10 mouse cellular contexts compared by ENCODE assay signal in genomic region chr4:154312935-154313621, GRCm38 (mm10). TPM values are rescaled to one million over a fixed set of nuclear protein-coding genes. Genes with fewer than 3 reads are reported as not detected.
DNase-seq lines count a peak whose midpoint lies in the region; ATAC-seq and TF ChIP-seq lines count a peak whose summit lies in the region.
"Had no signal": no experiment of that assay in that cellular context is flagged by ENCODE, and none has a peak within 500 bp of the region (broad histone marks: within the 10 kb centered on the region; RNA-seq: fewer than 3 reads in every experiment).

No protein-coding gene starts in this region.

- H3K9me3 ChIP-seq in embryonic facial prominence, embryonic 12.5 days: no peaks in the 10 kb centered on the region
- H3K9me3 ChIP-seq in hindbrain, embryonic 13.5 days: no peaks in the 10 kb centered on the region
- no peaks in the 10 kb centered on the region for H3K9me3 ChIP-seq in limb, embryonic 14.5 days (ENCODE audit: control insufficient read depth, low read length)

- no peak for TF ChIP-seq POLR2A in limb, embryonic 14.5 days (IDR thresholded peaks at IDR 0.05; ENCODE audit: borderline replicate concordance, extremely low read depth, insufficient read depth, insufficient read length)

- no peak overlapping the region for H3K4me3 ChIP-seq in embryonic facial prominence, embryonic 12.5 days
- H3K4me3 ChIP-seq in hindbrain, embryonic 13.5 days: no peak overlapping the region
- H3K4me3 ChIP-seq in limb, embryonic 14.5 days (replicated peaks; ENCODE audit: low read length): no peak overlapping the region

- H3K36me3 ChIP-seq in embryonic facial prominence, embryonic 12.5 days: no peaks in the 10 kb centered on the region
- no peaks in the 10 kb centered on the region for H3K36me3 ChIP-seq in hindbrain, embryonic 13.5 days
- 0 out of 2 replicates have a peak, but pooled peaks cover 3% of the 10 kb centered on the region for H3K36me3 ChIP-seq in limb, embryonic 14.5 days (ENCODE audit: control insufficient read depth, insufficient read depth, low read length)

- H3K27ac ChIP-seq in embryonic facial prominence, embryonic 12.5 days: peak overlapping the region; percentile 77
- H3K27ac ChIP-seq in hindbrain, embryonic 13.5 days: peak overlapping the region; percentile 75
- peak overlapping the region; percentile 65; the same call in 1 of the 2 replicates for H3K27ac ChIP-seq in limb, embryonic 14.5 days (replicated peaks; ENCODE audit: low read depth, low read length)

- WGBS in embryonic facial prominence, embryonic 12.5 days: 15% methylated on average over 4 of the region's 4 CpGs
- 39% methylated on average over 4 of the region's 4 CpGs for WGBS in hindbrain, embryonic 13.5 days
- WGBS in limb, embryonic 14.5 days: 53% methylated on average over 4 of the region's 4 CpGs

- no peaks in the 10 kb centered on the region for H3K27me3 ChIP-seq in embryonic facial prominence, embryonic 12.5 days
- H3K27me3 ChIP-seq in hindbrain, embryonic 13.5 days: peaks cover 4% of the 10 kb centered on the region; the same call in 1 of the 2 replicates
- H3K27me3 ChIP-seq in limb, embryonic 14.5 days (ENCODE audit: control insufficient read depth, insufficient read depth, low read length): no peaks in the 10 kb centered on the region

- peak; percentile 41; the same call in 1 of the 2 replicates for ATAC-seq in embryonic facial prominence, embryonic 12.5 days (ENCODE audit: insufficient number of reproducible peaks, insufficient read depth, low FRiP score, low TSS enrichment)
- peak; percentile 41; the same call in 1 of the 2 replicates for ATAC-seq in hindbrain, embryonic 13.5 days (ENCODE audit: low FRiP score)
- ATAC-seq in limb, embryonic 14.5 days (ENCODE audit: low FRiP score, low read depth): peak; percentile 53; the same call in 1 of the 2 replicates

- no peak overlapping the region for H3K9ac ChIP-seq in embryonic facial prominence, embryonic 12.5 days
- no peak overlapping the region for H3K9ac ChIP-seq in hindbrain, embryonic 13.5 days
- H3K9ac ChIP-seq in limb, embryonic 14.5 days (ENCODE audit: low read depth, low read length, severe bottlenecking): no peak overlapping the region

- DNase-seq in embryo, embryonic 11 days: peak; percentile 31
- no peak for DNase-seq in embryo, embryonic 10 days (ENCODE audit: low spot score)
- no peak for DNase-seq in limb, embryonic 14.5 days (ENCODE audit: low spot score)
- no peak for DNase-seq in thymus, postnatal 36 days
- no peak for DNase-seq in spleen, postnatal 14 days (ENCODE audit: low spot score in 2 of 2)
- no peak for DNase-seq in cerebellum, adult 18-20 months
- DNase-seq: heart, postnatal 10 days had no signal

- H3K4me1 ChIP-seq in embryonic facial prominence, embryonic 12.5 days: no peaks in the 10 kb centered on the region
- H3K4me1 ChIP-seq in hindbrain, embryonic 13.5 days (replicated peaks): peaks cover 18% of the 10 kb centered on the region; the same call in 1 of the 2 replicates
- no peaks in the 10 kb centered on the region for H3K4me1 ChIP-seq in limb, embryonic 14.5 days (ENCODE audit: control insufficient read depth, insufficient read depth, low read length)

- H3K4me2 ChIP-seq in embryonic facial prominence, embryonic 12.5 days (replicated peaks): no peak overlapping the region
- no peak overlapping the region for H3K4me2 ChIP-seq in hindbrain, embryonic 13.5 days
- no peak overlapping the region for H3K4me2 ChIP-seq in limb, embryonic 14.5 days (replicated peaks; ENCODE audit: low read depth, low read length, severe bottlenecking)
- H3K4me2 ChIP-seq: liver, embryonic 11.5 days had no signal

RNA-seq across cellular contexts. Expression of gene Arhgef16, which starts 11.6 kb away (rescaled TPM):
- polyA plus RNA-seq in embryonic facial prominence, embryonic 12.5 days (2016; fragmentation: Nextera tagmentation; extraction: Ambion mirVana): 6.0 TPM in 2 replicates
- polyA plus RNA-seq in hindbrain, embryonic 13.5 days (2015; fragmentation: Nextera tagmentation; extraction: Ambion mirVana): 0.88 and 1.2 TPM in 2 replicates
- 4.2 and 6.0 TPM in 2 replicates for polyA plus RNA-seq in limb, embryonic 14.5 days (2012; rRNA removed)
- polyA plus RNA-seq in limb, embryonic 14.5 days (2014; fragmentation: Nextera tagmentation; extraction: Ambion mirVana): 6.1 and 6.2 TPM in 2 replicates

RNA-seq across cellular contexts. Expression of gene B230104I21Rik, which starts 22.8 kb away (rescaled TPM):
- not detected in 2 replicates for polyA plus RNA-seq in embryonic facial prominence, embryonic 12.5 days (2016; fragmentation: Nextera tagmentation; extraction: Ambion mirVana)
- not detected in 2 replicates for polyA plus RNA-seq in hindbrain, embryonic 13.5 days (2015; fragmentation: Nextera tagmentation; extraction: Ambion mirVana)
- not detected in 2 replicates for polyA plus RNA-seq in limb, embryonic 14.5 days (2012; rRNA removed)
- not detected in 2 replicates for polyA plus RNA-seq in limb, embryonic 14.5 days (2014; fragmentation: Nextera tagmentation; extraction: Ambion mirVana)
- polyA plus RNA-seq: liver, embryonic 11.5 days had no signal
